In the genomic region with DNA sequence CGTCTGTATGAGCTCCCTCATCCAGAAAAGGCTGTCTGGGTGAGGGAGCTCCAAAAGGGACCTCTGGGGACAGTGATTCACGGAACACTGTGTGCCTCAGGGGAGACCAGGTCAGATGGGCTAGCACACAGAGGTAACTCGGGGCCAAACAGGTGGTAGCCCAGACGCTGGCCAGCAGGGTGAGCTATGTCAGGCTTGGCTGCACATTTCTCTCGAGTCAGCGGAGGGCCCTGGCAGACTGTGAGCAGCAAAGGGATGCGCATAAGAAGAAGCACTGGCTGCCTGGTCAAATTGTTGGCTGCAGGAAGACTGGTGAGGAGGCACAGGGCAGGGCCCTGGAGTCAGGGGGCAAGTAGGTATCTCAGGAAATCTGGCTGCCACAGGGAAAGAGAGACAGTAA, we compare ENCODE assay signal across 1 mouse cellular context.
TF ChIP-seq lines count a peak whose summit lies in the region.

No protein-coding gene starts in this region.

TF ChIP-seq in MEL, 35 proteins besides CTCF, POLR2A, EP300 and RAD21:
- no peak for TF ChIP-seq CHD1 (IDR thresholded peaks at IDR 0.05; ENCODE audit: low read depth, low read length)
- no peak for TF ChIP-seq UBTF (IDR thresholded peaks at IDR 0.05; ENCODE audit: borderline replicate concordance, insufficient read depth, low read depth, low read length)
- TF ChIP-seq ZNF384 (IDR thresholded peaks at IDR 0.05; ENCODE audit: low read depth, low read length) = no peak
- peak; percentile 34; the same call in 1 of the 2 replicates for TF ChIP-seq POLR2AphosphoS2 (IDR thresholded peaks at IDR 0.05; ENCODE audit: low read length)
